Mouse (Mus musculus) ES-E14 (cell line): ENCODE data around the gene Trp53i11. TPM values are rescaled to one million over a fixed set of nuclear protein-coding genes. Genes with fewer than 3 reads are reported as not detected.

Source experiments
- DNase-seq: peaks from one replicate; pipeline ENCODE4 v3.0.0-alpha.2; 2013; ENCODE audit warnings: low read depth, low spot score
- H3K27ac ChIP-seq: 2 replicates; pipeline ENCODE4 v1.5.1; 2012; ENCODE audit warnings: low read depth, mild to moderate bottlenecking, low read length, moderate library complexity, mixed read lengths; ENCODE audit not compliant: poor library complexity, insufficient read depth, severe bottlenecking
- H3K36me3 ChIP-seq: 2 replicates; pipeline ENCODE4 v1.6.1; 2012; ENCODE audit warnings: mild to moderate bottlenecking, low read length, moderate library complexity, mixed read lengths; ENCODE audit not compliant: control insufficient read depth, poor library complexity, insufficient read depth, severe bottlenecking
- H3K4me1 ChIP-seq, 2 experiments: fragments of 150-350 bp in 1 of 2; sonication (generic) in 1 of 2; 2 replicates each; pipeline ENCODE4 v1.6.1; 2012; ENCODE audit warnings: low read length in 2 of 2, mild to moderate bottlenecking in 1 of 2, mixed read lengths in 1 of 2; ENCODE audit not compliant: control insufficient read depth in 2 of 2, insufficient read depth in 2 of 2, poor library complexity in 1 of 2
- H3K4me3 ChIP-seq, 2 experiments: fragments of 150-350 bp in 1 of 2; sonication (generic) in 1 of 2; 2 replicates each; pipeline ENCODE4 v1.5.1; 2012; ENCODE audit warnings: low read length in 2 of 2, low read depth in 1 of 2, mild to moderate bottlenecking in 1 of 2, mixed read lengths in 1 of 2; ENCODE audit not compliant: insufficient read depth in 1 of 2, poor library complexity in 1 of 2, severe bottlenecking in 1 of 2
- H3K9ac ChIP-seq: 2 replicates; pipeline ENCODE4 v1.6.1; 2012; ENCODE audit warnings: low read depth, mild to moderate bottlenecking, low read length, mixed read lengths; ENCODE audit not compliant: poor library complexity, insufficient read depth, severe bottlenecking
- H3K9me3 ChIP-seq: fragments of 150-350 bp; sonication (generic); 2 replicates; pipeline ENCODE4 v1.6.1; 2012; ENCODE audit warnings: low read depth, mild to moderate bottlenecking, low read length; ENCODE audit not compliant: control insufficient read depth, insufficient read depth
- CHD2 ChIP-seq: IDR thresholded peaks from 2 replicates; pipeline ENCODE4 v1.6.1; 2014; ENCODE audit warnings: mild to moderate bottlenecking, low read depth, low read length, inconsistent platforms
- HCFC1 ChIP-seq: IDR thresholded peaks from 2 replicates; pipeline ENCODE4 v1.6.1; 2012; ENCODE audit warnings: low read length, inconsistent platforms, borderline replicate concordance; ENCODE audit not compliant: insufficient read depth
- MAFK ChIP-seq: IDR thresholded peaks from 2 replicates; pipeline ENCODE4 v1.6.1; 2014; ENCODE audit warnings: mild to moderate bottlenecking, low read depth, low read length, inconsistent platforms; ENCODE audit not compliant: insufficient read depth
- ZC3H11A ChIP-seq: IDR thresholded peaks from 2 replicates; pipeline ENCODE4 v1.6.1; 2012; ENCODE audit warnings: low read depth, mild to moderate bottlenecking, inconsistent platforms, low read length, borderline replicate concordance
- ZNF384 ChIP-seq: IDR thresholded peaks from 2 replicates; pipeline ENCODE4 v1.6.1; 2012; ENCODE audit warnings: low read depth, low read length, inconsistent platforms
- in situ Hi-C, 2 experiments: fragments of 600-800 bp; cut with MboI; formaldehyde crosslinking; loops; one replicate each; pipeline ENCODE4 v1.15.1; 2025; ENCODE audit warnings: low sequenced_read_pairs in 2 of 2, inconsistent platforms in 1 of 2; ENCODE audit not compliant: unreplicated experiment in 2 of 2
- total RNA-seq: library from RNA; depleted of rRNA; stranded (reverse); fragments of 300-350 nt; gene quantifications from 2 replicates; pipeline ENCODE4 v1.2.3, GENCODE M21; 2012

Gene Trp53i11
- total RNA-seq, 1 experiment = 21.7 TPM

GRCm38 (mm10) chr2:93193806-93194205 lies 6.5 kb downstream of the Trp53i11 start:
- no peak overlapping the region for H3K9ac ChIP-seq
- in situ Hi-C loops = no loop called here
- no peaks in the 10 kb centered on the region for H3K9me3 ChIP-seq
- H3K36me3 ChIP-seq = no peaks in the 10 kb centered on the region
- no peak overlapping the region for H3K27ac ChIP-seq
- no peak for DNase-seq
- H3K4me3 ChIP-seq = no peak overlapping the region
- H3K4me1 ChIP-seq = peaks cover 10 to 38% of the 10 kb centered on the region in 2 experiments
- no peak for TF ChIP-seq HCFC1
- no peak for TF ChIP-seq MAFK
- no peak for TF ChIP-seq ZC3H11A
- TF ChIP-seq ZNF384 = no peak
- TF ChIP-seq CHD2 = no peak

GRCm38 (mm10) chr2:93198846-93199245 lies 11.5 kb downstream of the Trp53i11 start:
- Histone ChIP-seq H3K4me3 (no peak overlapping the region), H3K36me3 (no peaks in the 10 kb centered on the region), H3K9me3 (no peaks in the 10 kb centered on the region), H3K27ac (no peak overlapping the region), H3K9ac (peak overlapping the region; percentile 8; the same call in 1 of the 2 replicates), H3K4me1 (peaks cover 0 to 6% of the 10 kb centered on the region in 2 experiments; a peak in 1 of 4 replicates)
- DNase-seq = peak; percentile 83
- TF ChIP-seq ZNF384 = no peak
- no peak for TF ChIP-seq CHD2
- no peak for TF ChIP-seq HCFC1
- no peak for TF ChIP-seq MAFK
- 0 out of 2 replicates have a peak, but pooled peaks have one; percentile 9 for TF ChIP-seq ZC3H11A
- in situ Hi-C loops = loop anchor here in 1 of 2 experiments (5.0 kb wide), 1 partner anchor 132 kb away; no protein-coding TSS in a partner anchor

- in situ Hi-C loops = loop anchor here in 1 of 2 experiments (5.0 kb wide), 1 partner anchor 132 kb away; no protein-coding TSS in a partner anchor
- H3K27ac ChIP-seq = no peak overlapping the region
- H3K9ac ChIP-seq = no peak overlapping the region
- H3K9me3 ChIP-seq = no peaks in the 10 kb centered on the region
- no peak overlapping the region for H3K4me3 ChIP-seq
- H3K36me3 ChIP-seq = no peaks in the 10 kb centered on the region
- H3K4me1 ChIP-seq = peaks cover 0 to 3% of the 10 kb centered on the region in 2 experiments; a peak in 1 of 4 replicates
- TF ChIP-seq ZNF384 (no peak), CHD2 (no peak), ZC3H11A (no peak), MAFK (no peak), HCFC1 (no peak)
- peak; percentile 74 for DNase-seq
Observed at GRCm38 (mm10) chr2:93199531-93199974, 12.2 kb downstream of the Trp53i11 start.

- H3K27ac ChIP-seq = no peak overlapping the region
- no peak for DNase-seq
- peaks cover 0 to 3% of the 10 kb centered on the region in 2 experiments; a peak in 1 of 4 replicates for H3K4me1 ChIP-seq
- TF ChIP-seq CHD2 (no peak), HCFC1 (no peak), MAFK (no peak), ZNF384 (no peak), ZC3H11A (no peak)
- H3K36me3 ChIP-seq = no peaks in the 10 kb centered on the region
- no peak overlapping the region for H3K4me3 ChIP-seq
- no peaks in the 10 kb centered on the region for H3K9me3 ChIP-seq
- no peak overlapping the region for H3K9ac ChIP-seq
- in situ Hi-C loops = no loop called here
Observed at GRCm38 (mm10) chr2:93200681-93201340, 13.5 kb downstream of the Trp53i11 start.
